Mouse (Mus musculus): ENCODE measurements around the gene Trir. TPM values are rescaled to one million over a fixed set of nuclear protein-coding genes. Genes with fewer than 3 reads are reported as not detected.
A peak's percentile ranks its signal among the peaks of the same experiment; 100 is the strongest.

The Trir gene
- polyA plus RNA-seq, 1 experiment from 2014 or later = 156 TPM

- Histone ChIP-seq H3K9ac (no peak overlapping the region), H3K4me2 (peak overlapping the region; percentile 70; the same call in 1 of the 2 replicates), H3K9me3 (ENCODE audit: low read depth, low read length) (no peaks in the 10 kb centered on the region), H3K36me3 (ENCODE audit: insufficient read depth) (peaks cover 48% of the 10 kb centered on the region), H3K27me3 (ENCODE audit: insufficient read depth, low read length) (no peaks in the 10 kb centered on the region), H3K4me1 (ENCODE audit: insufficient read depth) (peaks cover 18% of the 10 kb centered on the region), H3K27ac (ENCODE audit: low read depth) (no peak overlapping the region), H3K4me3 (ENCODE audit: low read depth, low read length) (peak overlapping the region; percentile 100; the same call in 1 of the 2 replicates)
- ATAC-seq (ENCODE audit: insufficient read depth) = no peak
- WGBS = 78% methylated on average over 14 of the region's 14 CpGs
- no peak for DNase-seq
- TF ChIP-seq CTCF (IDR thresholded peaks at IDR 0.05; ENCODE audit: low read depth) = no peak
These were observed 2.6 kb downstream of the Trir start for GRCm38 (mm10) chr8:85029271-85029670.

- Histone ChIP-seq H3K27me3 (ENCODE audit: insufficient read depth, low read length) (no peaks in the 10 kb centered on the region), H3K27ac (ENCODE audit: low read depth) (no peak overlapping the region), H3K4me3 (ENCODE audit: low read depth, low read length) (no peak overlapping the region), H3K4me1 (ENCODE audit: insufficient read depth) (peaks cover 20% of the 10 kb centered on the region), H3K9ac (no peak overlapping the region), H3K9me3 (ENCODE audit: low read depth, low read length) (no peaks in the 10 kb centered on the region), H3K36me3 (ENCODE audit: insufficient read depth) (peaks cover 48% of the 10 kb centered on the region), H3K4me2 (no peak overlapping the region)
- WGBS = 78% methylated on average over 4 of the region's 4 CpGs
- DNase-seq (no peak), ATAC-seq (ENCODE audit: insufficient read depth) (no peak)
- TF ChIP-seq CTCF (IDR thresholded peaks at IDR 0.05; ENCODE audit: low read depth) = no peak
These were observed 6.1 kb downstream of the Trir start for GRCm38 (mm10) chr8:85032622-85033311.

- Histone ChIP-seq H3K9ac (no peak overlapping the region), H3K4me2 (no peak overlapping the region; the same call in 1 of the 2 replicates), H3K4me1 (ENCODE audit: insufficient read depth) (peaks cover 16% of the 10 kb centered on the region; the same call in 1 of the 2 replicates), H3K36me3 (ENCODE audit: insufficient read depth) (peaks cover 47% of the 10 kb centered on the region), H3K27me3 (ENCODE audit: insufficient read depth, low read length) (no peaks in the 10 kb centered on the region), H3K9me3 (ENCODE audit: low read depth, low read length) (no peaks in the 10 kb centered on the region), H3K27ac (ENCODE audit: low read depth) (no peak overlapping the region), H3K4me3 (ENCODE audit: low read depth, low read length) (no peak overlapping the region)
- ATAC-seq (ENCODE audit: insufficient read depth) = no peak
- no peak for DNase-seq
- WGBS = 56% methylated on average over 1 of the region's 1 CpGs
- no peak for TF ChIP-seq CTCF (IDR thresholded peaks at IDR 0.05; ENCODE audit: low read depth)
These were observed 7.2 kb downstream of the Trir start for GRCm38 (mm10) chr8:85033867-85034266.

GRCm38 (mm10) chr8:85034764-85035163, 8.1 kb downstream of the Trir start:
- DNase-seq = peak; percentile 95
- under 1% methylated on average over 13 of the region's 13 CpGs for WGBS

GRCm38 (mm10) chr8:85035165-85035727, 8.6 kb downstream of the Trir start:
- Histone ChIP-seq H3K9ac (peak overlapping the region; percentile 90), H3K4me3 (ENCODE audit: low read depth, low read length) (peak overlapping the region; percentile 83), H3K4me1 (ENCODE audit: insufficient read depth) (0 out of 2 replicates have a peak, but pooled peaks cover 16% of the 10 kb centered on the region), H3K4me2 (peak overlapping the region; percentile 93), H3K27me3 (ENCODE audit: insufficient read depth, low read length) (no peaks in the 10 kb centered on the region), H3K27ac (ENCODE audit: low read depth) (peak overlapping the region; percentile 100), H3K36me3 (ENCODE audit: insufficient read depth) (peaks cover 42% of the 10 kb centered on the region), H3K9me3 (ENCODE audit: low read depth, low read length) (no peaks in the 10 kb centered on the region)
- no peak for TF ChIP-seq CTCF (IDR thresholded peaks at IDR 0.05; ENCODE audit: low read depth)
- WGBS = 4% methylated on average over 12 of the region's 12 CpGs
- ATAC-seq (ENCODE audit: insufficient read depth) = no peak
- no peak for DNase-seq

More at GRCm38 (mm10) chr8:85034764-85035163, 8.1 kb downstream of the Trir start:
- Histone ChIP-seq H3K9me3 (ENCODE audit: low read depth, low read length) (no peaks in the 10 kb centered on the region), H3K4me3 (ENCODE audit: low read depth, low read length) (peak overlapping the region; percentile 83), H3K27me3 (ENCODE audit: insufficient read depth, low read length) (no peaks in the 10 kb centered on the region), H3K9ac (peak overlapping the region; percentile 90), H3K27ac (ENCODE audit: low read depth) (peak overlapping the region; percentile 100; the same call in 1 of the 2 replicates), H3K36me3 (ENCODE audit: insufficient read depth) (peaks cover 42% of the 10 kb centered on the region), H3K4me1 (ENCODE audit: insufficient read depth) (0 out of 2 replicates have a peak, but pooled peaks cover 16% of the 10 kb centered on the region), H3K4me2 (peak overlapping the region; percentile 93)
- no peak for ATAC-seq (ENCODE audit: insufficient read depth)
- TF ChIP-seq CTCF (IDR thresholded peaks at IDR 0.05; ENCODE audit: low read depth) = no peak

- WGBS = under 1% methylated on average over 15 of the region's 15 CpGs
- H3K4me3 ChIP-seq (ENCODE audit: low read depth, low read length) = peak overlapping the region; percentile 83
- H3K4me2 ChIP-seq = peak overlapping the region; percentile 93
- peak overlapping the region; percentile 100 for H3K27ac ChIP-seq (ENCODE audit: low read depth)
- ATAC-seq (ENCODE audit: insufficient read depth) (peak; percentile 9), DNase-seq (peak; percentile 55)
- 0 out of 2 replicates have a peak, but pooled peaks cover 16% of the 10 kb centered on the region for H3K4me1 ChIP-seq (ENCODE audit: insufficient read depth)
- no peaks in the 10 kb centered on the region for H3K9me3 ChIP-seq (ENCODE audit: low read depth, low read length)
- no peak for TF ChIP-seq CTCF (IDR thresholded peaks at IDR 0.05; ENCODE audit: low read depth)
- H3K9ac ChIP-seq = peak overlapping the region; percentile 90
- H3K27me3 ChIP-seq (ENCODE audit: insufficient read depth, low read length) = no peaks in the 10 kb centered on the region
- peaks cover 43% of the 10 kb centered on the region for H3K36me3 ChIP-seq (ENCODE audit: insufficient read depth)
These were observed 9.2 kb downstream of the Trir start for GRCm38 (mm10) chr8:85035728-85036310.

GRCm38 (mm10) chr8:85036381-85036717, 9.7 kb downstream of the Trir start:
- Histone ChIP-seq H3K27me3 (ENCODE audit: insufficient read depth, low read length) (no peaks in the 10 kb centered on the region), H3K9ac (peak overlapping the region; percentile 90), H3K4me3 (ENCODE audit: low read depth, low read length) (peak overlapping the region; percentile 83), H3K36me3 (ENCODE audit: insufficient read depth) (peaks cover 44% of the 10 kb centered on the region), H3K4me1 (ENCODE audit: insufficient read depth) (0 out of 2 replicates have a peak, but pooled peaks cover 16% of the 10 kb centered on the region), H3K4me2 (peak overlapping the region; percentile 93), H3K9me3 (ENCODE audit: low read depth, low read length) (no peaks in the 10 kb centered on the region), H3K27ac (ENCODE audit: low read depth) (peak overlapping the region; percentile 100)
- under 1% methylated on average over 9 of the region's 9 CpGs for WGBS
- ATAC-seq (ENCODE audit: insufficient read depth) (peak; percentile 22), DNase-seq (no peak)
- TF ChIP-seq CTCF (IDR thresholded peaks at IDR 0.05; ENCODE audit: low read depth) = no peak
